Mouse (Mus musculus) thymus, adult 2 months (tissue): Measurements from ENCODE around the gene Cd163.

ENCODE experiments used
- CTCF ChIP-seq: fragments of 200-500 bp; IDR thresholded peaks from 2 replicates; pipeline ENCODE4 v1.5.1; 2012; ENCODE audit warnings: mild to moderate bottlenecking, control low read depth, low read length, moderate library complexity, borderline replicate concordance; ENCODE audit not compliant: control insufficient read depth, poor library complexity, insufficient read depth; ENCODE audit errors: extremely low read depth
- POLR2A ChIP-seq: fragments of 200-500 bp; IDR thresholded peaks from 2 replicates; pipeline ENCODE4 v1.6.1; 2012; ENCODE audit warnings: mild to moderate bottlenecking, low read length, control low read depth, moderate library complexity; ENCODE audit not compliant: control insufficient read depth, poor library complexity, insufficient read depth; ENCODE audit errors: extremely low read depth

DNA sequence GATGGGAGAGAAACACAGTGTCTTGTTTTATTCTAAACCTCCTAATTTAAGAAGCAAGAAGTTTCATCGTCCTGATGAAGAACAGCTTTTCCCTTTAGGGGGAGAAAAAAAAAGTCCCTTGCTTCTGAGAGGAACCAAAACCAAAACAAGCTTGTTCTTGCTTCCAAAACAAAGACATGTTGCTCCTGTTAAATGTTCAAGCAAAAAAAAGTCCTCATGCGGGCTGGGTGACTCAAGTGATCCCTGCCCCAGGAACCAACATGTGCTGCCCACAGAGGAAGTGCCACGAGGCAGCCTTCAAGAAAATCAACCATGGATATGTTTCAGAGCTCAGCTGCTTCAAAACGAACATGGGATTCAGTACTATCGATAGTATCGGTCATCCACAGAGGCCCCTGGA, 54.5 kb downstream of the Cd163 start:
- TF ChIP-seq CTCF (no peak), POLR2A (no peak)
